Mouse (Mus musculus) ZHBTc4 (cell line): ENCODE results near the gene Pax5.
A peak's percentile ranks its signal among the peaks of the same experiment; 100 is the strongest.
"Not testable (repeated sequence)": the region's sequence is repeated elsewhere in the genome, so short reads cannot be mapped to it uniquely, and the experiment has no call there.

Experiments used
- DNase-seq: peaks from one replicate; pipeline ENCODE4 v3.0.0-alpha.2; 2011; ENCODE audit warnings: low read depth, low spot score

Gene Pax5

GRCm38 (mm10) chr4:44709740-44710700, at the start of gene Pax5:
TSS of gene Pax5 (minus strand) at chr4:44710487.
- no peak for DNase-seq

- DNase-seq: not testable (repeated sequence)
Measured at GRCm38 (mm10) chr4:44757131-44757530, 46.8 kb upstream of the Pax5 start.

- peak; percentile 98 for DNase-seq
Measured at GRCm38 (mm10) chr4:44756134-44756951, 46.1 kb upstream of the Pax5 start.

- DNase-seq: no peak
Measured at GRCm38 (mm10) chr4:44755553-44756133, 45.4 kb upstream of the Pax5 start, which contains the start of gene Zcchc7. TSS of gene Zcchc7 (plus strand) at chr4:44755877.

GRCm38 (mm10) chr4:44740471-44740870, 30.2 kb upstream of the Pax5 start:
- DNase-seq: no peak

- no peak for DNase-seq
Measured at GRCm38 (mm10) chr4:44721237-44721636, 10.9 kb upstream of the Pax5 start.

GRCm38 (mm10) chr4:44720046-44720445, 9.8 kb upstream of the Pax5 start:
- DNase-seq: no peak

GRCm38 (mm10) chr4:44717676-44718075, 7.4 kb upstream of the Pax5 start:
- no peak for DNase-seq

GRCm38 (mm10) chr4:44716391-44716790, 6.1 kb upstream of the Pax5 start:
- no peak for DNase-seq

- no peak for DNase-seq
Measured at GRCm38 (mm10) chr4:44715621-44716160, 5.4 kb upstream of the Pax5 start.

GRCm38 (mm10) chr4:44714111-44714621, 3.9 kb upstream of the Pax5 start:
- DNase-seq: peak; percentile 39

- DNase-seq: peak; percentile 35
Measured at GRCm38 (mm10) chr4:44713554-44714051, 3.3 kb upstream of the Pax5 start.

- DNase-seq: peak; percentile 62
Measured at GRCm38 (mm10) chr4:44712786-44713553, 2.7 kb upstream of the Pax5 start.

GRCm38 (mm10) chr4:44712051-44712700, 1.9 kb upstream of the Pax5 start:
- peak; percentile 50 for DNase-seq

- DNase-seq: peak; percentile 41
Measured at GRCm38 (mm10) chr4:44711136-44711900, 1.0 kb upstream of the Pax5 start.

GRCm38 (mm10) chr4:44710701-44711097, 412 bp upstream of the Pax5 start:
- peak; percentile 50 for DNase-seq

GRCm38 (mm10) chr4:44709091-44709695, 1.1 kb downstream of the Pax5 start:
- no peak for DNase-seq

- peak; percentile 12 for DNase-seq
Measured at GRCm38 (mm10) chr4:44708311-44708710, 2.0 kb downstream of the Pax5 start.

GRCm38 (mm10) chr4:44706865-44707264, 3.4 kb downstream of the Pax5 start:
- no peak for DNase-seq
